Mouse (Mus musculus): ENCODE measurements at regions not wholly inside any gene's neighbourhood (a gene's known extent, or its start where the extent isn't known, plus 50 kb on each side); places are given as distances from the start of the nearest gene placed in this dataset.

GRCm38 (mm10) chr10:25029387-25029915, 102.2 kb upstream of the Arg1 start:
- no peak for DNase-seq

- DNase-seq: no peak
Measured at GRCm38 (mm10) chr10:25023601-25024157, 96.4 kb upstream of the Arg1 start.

GRCm38 (mm10) chr10:25023044-25023540, 95.8 kb upstream of the Arg1 start:
- no peak for DNase-seq

GRCm38 (mm10) chr10:25018946-25019345, 91.7 kb upstream of the Arg1 start:
- DNase-seq: no peak

- no peak for DNase-seq
Measured at GRCm38 (mm10) chr10:25017843-25018242, 90.6 kb upstream of the Arg1 start.

GRCm38 (mm10) chr10:25016110-25016509, 88.8 kb upstream of the Arg1 start:
- no peak for DNase-seq

GRCm38 (mm10) chr10:25012129-25012528, 84.8 kb upstream of the Arg1 start:
- no peak for DNase-seq

- DNase-seq: no peak
Measured at GRCm38 (mm10) chr10:25001299-25001698, 74.0 kb upstream of the Arg1 start.

GRCm38 (mm10) chr10:25000231-25001222, 73.2 kb upstream of the Arg1 start:
- no peak for DNase-seq

GRCm38 (mm10) chr10:24999807-25000206, 72.5 kb upstream of the Arg1 start:
- no peak for DNase-seq

GRCm38 (mm10) chr10:24997661-24998060, 70.4 kb upstream of the Arg1 start:
- no peak for DNase-seq

- no peak for DNase-seq
Measured at GRCm38 (mm10) chr10:24995751-24996150, 68.5 kb upstream of the Arg1 start.

GRCm38 (mm10) chr10:24989965-24990653, 62.8 kb upstream of the Arg1 start:
- DNase-seq: no peak

- no peak for DNase-seq
Measured at GRCm38 (mm10) chr10:24984801-24985200, 57.5 kb upstream of the Arg1 start.

- DNase-seq: no peak
Measured at GRCm38 (mm10) chr10:24981763-24982162, 54.5 kb upstream of the Arg1 start.
